Mouse (Mus musculus) CD8-positive naive resting alpha-beta T cell, adult 57 days (primary cell): ENCODE results near the gene Gm13941. TPM values are rescaled to one million over a fixed set of nuclear protein-coding genes. Genes with fewer than 3 reads are reported as not detected.

ENCODE experiments used
- total RNA-seq: library from RNA; stranded (reverse); gene quantifications from one replicate; pipeline ENCODE4 v1.2.4, GENCODE M21; 2023

Gm13941 gene
- not detected for total RNA-seq

GRCm38 (mm10) chr2:111105882-111106281 lies at the start of gene Gm13941:
TSS of gene Gm13941 (minus strand) at chr2:111105982.

GRCm38 (mm10) chr2:111152836-111153235 lies 47.1 kb upstream of the Gm13941 start, which contains the start of gene Gm15130:
TSS of gene Gm15130 (minus strand) at chr2:111152936.

Other genes with a start within 250 kb of the Gm13941 start
- gene Ano3, start 155.1 kb downstream of the Gm13941 start, total RNA-seq: not detected
- gene Gm15130, start 47.0 kb upstream of the Gm13941 start, total RNA-seq: not detected
- gene 4930430A15Rik, start 123.6 kb upstream of the Gm13941 start, total RNA-seq: not detected
- not detected for gene Olfr1275, start 129.3 kb upstream of the Gm13941 start, total RNA-seq
- gene Olfr1276, start 148.5 kb upstream of the Gm13941 start, total RNA-seq: not detected
- gene Olfr1277, start 168.1 kb upstream of the Gm13941 start, total RNA-seq: not detected
- gene Olfr1278, start 184.2 kb upstream of the Gm13941 start, total RNA-seq: not detected
- gene Olfr1279, start 194.7 kb upstream of the Gm13941 start, total RNA-seq: not detected
- not detected for gene Olfr1280, start 208.0 kb upstream of the Gm13941 start, total RNA-seq
- not detected for gene Olfr1281, start 220.5 kb upstream of the Gm13941 start, total RNA-seq
- gene Olfr1282, start 230.1 kb upstream of the Gm13941 start, total RNA-seq: not detected